Mouse (Mus musculus): Measurements from ENCODE around the gene Thap4. TPM values are rescaled to one million over a fixed set of nuclear protein-coding genes. Genes with fewer than 3 reads are reported as not detected.

Thap4 gene
- polyA plus RNA-seq (2015; fragmentation: Nextera tagmentation; extraction: Ambion mirVana), result 42.7 and 51.6 TPM in 2 replicates

- H3K27ac ChIP-seq (ENCODE audit: low read length), result peak within 1 kb of the TSS; percentile 90
- H3K27me3 ChIP-seq (ENCODE audit: control insufficient read depth, insufficient read depth, low read length), result no peaks in the 10 kb centered on the region
- no peaks in the 10 kb centered on the region for H3K9me3 ChIP-seq (replicated peaks; ENCODE audit: control insufficient read depth, low read length)
- peak; percentile 94 for ATAC-seq (ENCODE audit: insufficient read depth, low FRiP score)
- peaks cover 15% of the 10 kb centered on the region for H3K4me1 ChIP-seq (ENCODE audit: control insufficient read depth, insufficient read depth, low read length)
- H3K9ac ChIP-seq (ENCODE audit: low read length), result peak within 1 kb of the TSS; percentile 87
- peak within 1 kb of the TSS; percentile 96 for H3K4me3 ChIP-seq (replicated peaks; ENCODE audit: low read length)
- H3K4me2 ChIP-seq (ENCODE audit: low read depth, low read length), result peak within 1 kb of the TSS; percentile 95
- no peaks in the 10 kb centered on the region; the same call in 1 of the 2 replicates for H3K36me3 ChIP-seq (ENCODE audit: control insufficient read depth, insufficient read depth, low read length)
- WGBS, result under 1% methylated on average over 110 of the region's 121 CpGs
Measured at GRCm38 (mm10) chr1:93754573-93755290, at the start of gene Thap4. Gene Thap4 (minus strand): TSS chr1:93754864.

GRCm38 (mm10) chr1:93803556-93804507, 49.2 kb upstream of the Thap4 start, which contains the start of gene Ing5:
Gene Ing5 (plus strand): TSS chr1:93803965.
- ATAC-seq (ENCODE audit: insufficient read depth, low FRiP score), result peak; percentile 95
- peak within 1 kb of the TSS; percentile 98 for H3K4me2 ChIP-seq (ENCODE audit: low read depth, low read length)
- peaks cover 21% of the 10 kb centered on the region for H3K4me1 ChIP-seq (ENCODE audit: control insufficient read depth, insufficient read depth, low read length)
- peak within 1 kb of the TSS; percentile 73 for H3K4me3 ChIP-seq (replicated peaks; ENCODE audit: low read length)
- peaks cover 13% of the 10 kb centered on the region for H3K36me3 ChIP-seq (ENCODE audit: control insufficient read depth, insufficient read depth, low read length)
- peak within 1 kb of the TSS; percentile 98 for H3K27ac ChIP-seq (ENCODE audit: low read length)
- no peaks in the 10 kb centered on the region for H3K9me3 ChIP-seq (replicated peaks; ENCODE audit: control insufficient read depth, low read length)
- WGBS, result under 1% methylated on average over 94 of the region's 94 CpGs
- H3K9ac ChIP-seq (ENCODE audit: low read length), result peak within 1 kb of the TSS; percentile 90
- no peaks in the 10 kb centered on the region for H3K27me3 ChIP-seq (ENCODE audit: control insufficient read depth, insufficient read depth, low read length)

- H3K4me3 ChIP-seq (replicated peaks; ENCODE audit: low read length), result peak overlapping the region; percentile 92
- no peaks in the 10 kb centered on the region for H3K9me3 ChIP-seq (replicated peaks; ENCODE audit: control insufficient read depth, low read length)
- peak overlapping the region; percentile 98 for H3K4me2 ChIP-seq (ENCODE audit: low read depth, low read length)
- H3K9ac ChIP-seq (ENCODE audit: low read length), result no peak overlapping the region
- ATAC-seq (ENCODE audit: insufficient read depth, low FRiP score), result no peak
- H3K27ac ChIP-seq (ENCODE audit: low read length), result peak overlapping the region; percentile 94
- H3K27me3 ChIP-seq (ENCODE audit: control insufficient read depth, insufficient read depth, low read length), result no peaks in the 10 kb centered on the region
- WGBS, result 74% methylated on average over 5 of the region's 5 CpGs
- H3K4me1 ChIP-seq (ENCODE audit: control insufficient read depth, insufficient read depth, low read length), result peaks cover 21% of the 10 kb centered on the region
- peaks cover 7% of the 10 kb centered on the region; the same call in 1 of the 2 replicates for H3K36me3 ChIP-seq (ENCODE audit: control insufficient read depth, insufficient read depth, low read length)
Measured at GRCm38 (mm10) chr1:93802771-93803170, 48.1 kb upstream of the Thap4 start.

GRCm38 (mm10) chr1:93801741-93802238, 47.1 kb upstream of the Thap4 start, which contains the start of gene Dtymk:
Gene Dtymk (minus strand): TSS chr1:93801934.
- peak; percentile 69 for ATAC-seq (ENCODE audit: insufficient read depth, low FRiP score)
- Histone ChIP-seq H3K9me3 (replicated peaks; ENCODE audit: control insufficient read depth, low read length) (no peaks in the 10 kb centered on the region), H3K9ac (ENCODE audit: low read length) (peak within 1 kb of the TSS; percentile 88), H3K27ac (ENCODE audit: low read length) (peak within 1 kb of the TSS; percentile 94), H3K4me2 (ENCODE audit: low read depth, low read length) (peak within 1 kb of the TSS; percentile 98), H3K36me3 (ENCODE audit: control insufficient read depth, insufficient read depth, low read length) (peaks cover 3% of the 10 kb centered on the region; the same call in 1 of the 2 replicates), H3K4me1 (ENCODE audit: control insufficient read depth, insufficient read depth, low read length) (peaks cover 21% of the 10 kb centered on the region), H3K4me3 (replicated peaks; ENCODE audit: low read length) (peak within 1 kb of the TSS; percentile 92), H3K27me3 (ENCODE audit: control insufficient read depth, insufficient read depth, low read length) (no peaks in the 10 kb centered on the region)
- under 1% methylated on average over 42 of the region's 42 CpGs for WGBS

GRCm38 (mm10) chr1:93800670-93801503, 46.2 kb upstream of the Thap4 start:
- no peaks in the 10 kb centered on the region for H3K9me3 ChIP-seq (replicated peaks; ENCODE audit: control insufficient read depth, low read length)
- no peaks in the 10 kb centered on the region for H3K36me3 ChIP-seq (ENCODE audit: control insufficient read depth, insufficient read depth, low read length)
- peak overlapping the region; percentile 92 for H3K4me3 ChIP-seq (replicated peaks; ENCODE audit: low read length)
- peaks cover 21% of the 10 kb centered on the region for H3K4me1 ChIP-seq (ENCODE audit: control insufficient read depth, insufficient read depth, low read length)
- H3K27ac ChIP-seq (ENCODE audit: low read length), result peak overlapping the region; percentile 94
- H3K4me2 ChIP-seq (ENCODE audit: low read depth, low read length), result peak overlapping the region; percentile 98
- WGBS, result 71% methylated on average over 21 of the region's 21 CpGs
- peak overlapping the region; percentile 88 for H3K9ac ChIP-seq (ENCODE audit: low read length)
- H3K27me3 ChIP-seq (ENCODE audit: control insufficient read depth, insufficient read depth, low read length), result no peaks in the 10 kb centered on the region
- ATAC-seq (ENCODE audit: insufficient read depth, low FRiP score), result no peak

GRCm38 (mm10) chr1:93795886-93796285, 41.2 kb upstream of the Thap4 start:
- ATAC-seq (ENCODE audit: insufficient read depth, low FRiP score), result no peak
- no peaks in the 10 kb centered on the region for H3K27me3 ChIP-seq (ENCODE audit: control insufficient read depth, insufficient read depth, low read length)
- no peaks in the 10 kb centered on the region for H3K9me3 ChIP-seq (replicated peaks; ENCODE audit: control insufficient read depth, low read length)
- no peak overlapping the region for H3K9ac ChIP-seq (ENCODE audit: low read length)
- WGBS, result 78% methylated on average over 8 of the region's 8 CpGs
- peaks cover 35% of the 10 kb centered on the region for H3K36me3 ChIP-seq (ENCODE audit: control insufficient read depth, insufficient read depth, low read length)
- no peak overlapping the region for H3K27ac ChIP-seq (ENCODE audit: low read length)
- no peaks in the 10 kb centered on the region; the same call in 1 of the 2 replicates for H3K4me1 ChIP-seq (ENCODE audit: control insufficient read depth, insufficient read depth, low read length)
- H3K4me3 ChIP-seq (replicated peaks; ENCODE audit: low read length), result no peak overlapping the region
- no peak overlapping the region for H3K4me2 ChIP-seq (ENCODE audit: low read depth, low read length)

- Histone ChIP-seq H3K27me3 (ENCODE audit: control insufficient read depth, insufficient read depth, low read length) (no peaks in the 10 kb centered on the region), H3K27ac (ENCODE audit: low read length) (no peak overlapping the region), H3K4me1 (ENCODE audit: control insufficient read depth, insufficient read depth, low read length) (no peaks in the 10 kb centered on the region), H3K9me3 (replicated peaks; ENCODE audit: control insufficient read depth, low read length) (no peaks in the 10 kb centered on the region), H3K4me2 (ENCODE audit: low read depth, low read length) (no peak overlapping the region), H3K36me3 (ENCODE audit: control insufficient read depth, insufficient read depth, low read length) (peaks cover 40% of the 10 kb centered on the region), H3K9ac (ENCODE audit: low read length) (no peak overlapping the region), H3K4me3 (replicated peaks; ENCODE audit: low read length) (no peak overlapping the region)
- 91% methylated on average over 8 of the region's 8 CpGs for WGBS
- no peak for ATAC-seq (ENCODE audit: insufficient read depth, low FRiP score)
Measured at GRCm38 (mm10) chr1:93794526-93794925, 39.9 kb upstream of the Thap4 start.

- Histone ChIP-seq H3K4me2 (ENCODE audit: low read depth, low read length) (no peak overlapping the region), H3K4me3 (replicated peaks; ENCODE audit: low read length) (no peak overlapping the region), H3K9me3 (replicated peaks; ENCODE audit: control insufficient read depth, low read length) (no peaks in the 10 kb centered on the region), H3K4me1 (ENCODE audit: control insufficient read depth, insufficient read depth, low read length) (no peaks in the 10 kb centered on the region), H3K36me3 (ENCODE audit: control insufficient read depth, insufficient read depth, low read length) (peaks cover 35% of the 10 kb centered on the region), H3K27me3 (ENCODE audit: control insufficient read depth, insufficient read depth, low read length) (no peaks in the 10 kb centered on the region), H3K27ac (ENCODE audit: low read length) (no peak overlapping the region), H3K9ac (ENCODE audit: low read length) (no peak overlapping the region)
- WGBS, result 79% methylated on average over 2 of the region's 2 CpGs
- 0 out of 2 replicates have a peak, but pooled peaks have one; percentile 10 for ATAC-seq (ENCODE audit: insufficient read depth, low FRiP score)
Measured at GRCm38 (mm10) chr1:93786912-93787311, 32.2 kb upstream of the Thap4 start.
